8 mouse cellular contexts compared by ENCODE assay signal in the genomic region with DNA sequence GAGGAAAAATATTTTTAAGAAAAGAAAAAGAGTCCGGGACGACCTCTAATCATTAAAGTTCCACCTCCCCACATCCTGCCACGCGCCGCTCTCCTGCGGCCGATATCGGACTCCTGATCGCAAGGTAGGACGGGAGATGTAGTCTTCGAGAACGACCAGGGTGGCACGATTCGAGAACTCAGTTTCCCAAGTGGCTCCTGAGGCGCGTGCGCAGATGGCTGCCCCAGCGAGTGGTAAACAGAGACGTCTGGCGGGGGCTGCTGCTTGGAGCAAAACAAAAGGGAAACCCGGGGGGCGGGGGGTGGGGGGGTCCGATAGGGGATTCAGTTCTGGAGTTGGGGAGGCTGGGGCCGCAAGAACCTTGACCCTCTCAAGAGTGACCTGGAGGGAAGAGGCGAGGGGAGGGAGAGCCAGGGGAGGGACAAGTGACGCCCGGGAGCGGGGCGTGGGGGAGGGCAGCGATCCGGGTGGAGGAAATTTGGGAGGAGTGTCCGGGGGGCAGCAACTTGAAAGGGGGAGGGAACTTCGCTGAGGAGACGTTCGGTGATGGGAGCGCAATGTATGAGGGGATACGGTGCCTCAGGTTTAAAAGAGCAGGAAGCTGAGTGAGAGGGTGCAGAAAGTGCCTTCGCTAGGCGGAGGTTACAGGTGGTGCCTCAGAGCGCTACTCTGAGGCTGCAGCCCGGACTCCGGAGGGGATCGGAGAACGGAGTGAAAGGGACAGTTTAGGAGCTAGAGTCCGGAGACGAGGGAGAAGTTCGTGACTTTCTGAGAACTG. TPM values are rescaled to one million over a fixed set of nuclear protein-coding genes. Genes with fewer than 3 reads are reported as not detected.
DNase-seq lines count a peak whose midpoint lies in the region; ATAC-seq and TF ChIP-seq lines count a peak whose summit lies in the region.

A gene (plus strand): TSS at position 577 of the 778 bp plus-strand sequence.

- TF ChIP-seq POLR2A in myocyte (IDR thresholded peaks at IDR 0.05; ENCODE audit: insufficient read length, low read depth), result peak; percentile 51

- H3K27ac ChIP-seq in heart, embryonic 10.5 days, result peak within 1 kb of the TSS; percentile 86
- H3K27ac ChIP-seq in kidney, embryonic 15.5 days, result peak within 1 kb of the TSS; percentile 79

- H3K9ac ChIP-seq in kidney, embryonic 15.5 days, result peak within 1 kb of the TSS; percentile 49

- peaks cover 9% of the 10 kb centered on the region; the same call in 1 of the 2 replicates for H3K27me3 ChIP-seq in heart, embryonic 10.5 days (ENCODE audit: insufficient read depth, poor library complexity, severe bottlenecking)
- peaks cover 19% of the 10 kb centered on the region for H3K27me3 ChIP-seq in kidney, embryonic 15.5 days
- H3K27me3 ChIP-seq in myocyte (ENCODE audit: control insufficient read depth, insufficient read depth, insufficient read length), result no peaks in the 10 kb centered on the region
- no peaks in the 10 kb centered on the region for H3K27me3 ChIP-seq in splenic B cell, adult 2 months (ENCODE audit: control insufficient read depth, insufficient read depth, low read length, poor library complexity, severe bottlenecking)

- no peaks in the 10 kb centered on the region for H3K79me2 ChIP-seq in myocyte (ENCODE audit: control insufficient read depth, insufficient read depth)

- peak; percentile 95 for ATAC-seq in erythroblast, adult 5-6 weeks (replicated peaks; ENCODE audit: low FRiP score, poor library complexity, severe bottlenecking)
- ATAC-seq in kidney, embryonic 15.5 days (replicated peaks; ENCODE audit: low FRiP score), result peak; percentile 94

- H3K36me3 ChIP-seq in heart, embryonic 10.5 days, result peaks cover 7% of the 10 kb centered on the region
- H3K36me3 ChIP-seq in kidney, embryonic 15.5 days, result 0 out of 2 replicates have a peak, but pooled peaks cover 7% of the 10 kb centered on the region
- no peaks in the 10 kb centered on the region for H3K36me3 ChIP-seq in myocyte (ENCODE audit: control insufficient read depth, insufficient read depth)
- no peaks in the 10 kb centered on the region for H3K36me3 ChIP-seq in splenic B cell, adult 2 months (ENCODE audit: control insufficient read depth, insufficient read depth, low read length, poor library complexity, severe bottlenecking)

- no peak within 1 kb of the TSS for H3ac ChIP-seq in myocyte (ENCODE audit: control insufficient read depth, insufficient read length)

- H3K4me3 ChIP-seq in heart, embryonic 10.5 days, result peak within 1 kb of the TSS; percentile 66
- H3K4me3 ChIP-seq in kidney, embryonic 15.5 days (replicated peaks), result peak within 1 kb of the TSS; percentile 50
- peak within 1 kb of the TSS; percentile 55 for H3K4me3 ChIP-seq in myocyte

- peaks cover 9% of the 10 kb centered on the region; the same call in 1 of the 2 replicates for H3K4me1 ChIP-seq in heart, embryonic 10.5 days
- H3K4me1 ChIP-seq in kidney, embryonic 15.5 days, result peaks cover 6% of the 10 kb centered on the region

- no peaks in the 10 kb centered on the region for H3K9me3 ChIP-seq in heart, embryonic 10.5 days
- no peaks in the 10 kb centered on the region for H3K9me3 ChIP-seq in kidney, embryonic 15.5 days (replicated peaks)

- WGBS in heart, embryonic 10.5 days, result 13% methylated on average over 47 of the region's 47 CpGs
- 21% methylated on average over 47 of the region's 47 CpGs for WGBS in kidney, embryonic 15.5 days

- H3K4me2 ChIP-seq in kidney, embryonic 15.5 days, result peak within 1 kb of the TSS; percentile 61
- H3K4me2 ChIP-seq in myocyte (ENCODE audit: low read depth), result peak within 1 kb of the TSS; percentile 74

- DNase-seq in B cell, adult 2 months, result peak; percentile 82
- peak; percentile 97 for DNase-seq in brain, adult 2 months (ENCODE audit: low read depth, low spot score)
- peak; percentile 96 for DNase-seq in heart, embryonic 10.5 days (ENCODE audit: low spot score)
- DNase-seq in liver, result peak; percentile 90
- DNase-seq in splenic B cell, adult 2 months (ENCODE audit: low read depth, low spot score), result peak; percentile 91

TF ChIP-seq in myocyte, 11 proteins besides CTCF, POLR2A, EP300 and RAD21:
- no peak for TF ChIP-seq POLR2AphosphoS2 (IDR thresholded peaks at IDR 0.05; ENCODE audit: insufficient read length, low read depth)
- TF ChIP-seq MAX (IDR thresholded peaks at IDR 0.05; ENCODE audit: low read depth), result no peak
- no peak for TF ChIP-seq TCF12 (IDR thresholded peaks at IDR 0.05; ENCODE audit: insufficient read depth, poor library complexity, severe bottlenecking)
- TF ChIP-seq MYOG (IDR thresholded peaks at IDR 0.05; ENCODE audit: control insufficient read depth in 1 of 3, insufficient read depth in 1 of 3, insufficient read length in 2 of 3, low read depth in 2 of 3), result no peak
- TF ChIP-seq TCF3 (IDR thresholded peaks at IDR 0.05; ENCODE audit: insufficient read length, low read depth), result no peak
- TF ChIP-seq SRF (IDR thresholded peaks at IDR 0.05; ENCODE audit: control insufficient read depth, insufficient read length, low read depth), result no peak
- TF ChIP-seq USF1 (IDR thresholded peaks at IDR 0.05; ENCODE audit: low read depth), result no peak
- TF ChIP-seq E2F4 (IDR thresholded peaks at IDR 0.05; ENCODE audit: insufficient read depth), result no peak
- TF ChIP-seq CEBPB (IDR thresholded peaks at IDR 0.05; ENCODE audit: insufficient read depth, poor library complexity, severe bottlenecking), result no peak
- TF ChIP-seq MYOD1 (IDR thresholded peaks at IDR 0.05; ENCODE audit: control insufficient read depth in 1 of 3, insufficient read length in 2 of 3, low read depth in 2 of 3), result no peak
- no peak for TF ChIP-seq REST (IDR thresholded peaks at IDR 0.05; ENCODE audit: insufficient read depth, insufficient read length)

RNA-seq across cellular contexts. Expression of the gene that starts here (rescaled TPM):
- total RNA-seq in erythroblast, adult 5-6 weeks (2015; ENCODE audit: low replicate concordance), result 16.7 and 20.4 TPM in 2 replicates
- 51.1 and 81.5 TPM in 2 replicates for total RNA-seq in erythroblast, adult 5-6 weeks (2017; ENCODE audit: low replicate concordance)
- polyA plus RNA-seq in heart, embryonic 10.5 days (2016; fragmentation: Nextera tagmentation; extraction: Ambion mirVana), result 2.4 and 2.6 TPM in 2 replicates
- polyA plus RNA-seq in kidney, embryonic 15.5 days (2015; fragmentation: Nextera tagmentation; extraction: Ambion mirVana), result 3.2 and 3.3 TPM in 2 replicates
- 20.0 TPM for polyA plus RNA-seq in myocyte (2012; fragmentation: generic; extraction: Trizol)

Comparison
In these comparisons a context has a peak if more than half of its experiments do, and no peak if none do; other contexts are left out.
1. Peak in every context shown above with its lines: DNase-seq, ATAC-seq, H3K4me3 ChIP-seq and H3K27ac ChIP-seq.